Mouse (Mus musculus) myocyte (in vitro differentiated cells): ENCODE data around the gene Mprip.

Experiments used
- CEBPB ChIP-seq: IDR thresholded peaks from 2 replicates; pipeline ENCODE4 v1.6.1; 2011; ENCODE audit warnings: mild to moderate bottlenecking, moderate library complexity; ENCODE audit not compliant: poor library complexity, insufficient read depth, severe bottlenecking
- E2F4 ChIP-seq: IDR thresholded peaks from one replicate; pipeline ENCODE4 v1.6.1; 2011; ENCODE audit warnings: mild to moderate bottlenecking, control low read depth, moderate library complexity; ENCODE audit not compliant: insufficient read depth
- MAX ChIP-seq: IDR thresholded peaks from one replicate; pipeline ENCODE4 v1.6.1; 2011; ENCODE audit warnings: low read depth, mild to moderate bottlenecking, control low read depth
- MYOD1 ChIP-seq, 3 experiments: IDR thresholded peaks; one replicate each; pipeline ENCODE4 v1.6.1; 2011; ENCODE audit warnings: control low read depth in 2 of 3, low read depth in 2 of 3, mild to moderate bottlenecking in 2 of 3, moderate library complexity in 1 of 3; ENCODE audit not compliant: insufficient read length in 2 of 3, control insufficient read depth in 1 of 3
- MYOG ChIP-seq, 3 experiments: IDR thresholded peaks; one replicate each; pipeline ENCODE4 v1.6.1; 2011; ENCODE audit warnings: control low read depth in 2 of 3, low read depth in 2 of 3, mild to moderate bottlenecking in 2 of 3; ENCODE audit not compliant: insufficient read length in 2 of 3, control insufficient read depth in 1 of 3, insufficient read depth in 1 of 3
- POLR2A ChIP-seq: IDR thresholded peaks from one replicate; pipeline ENCODE4 v1.6.1; 2011; ENCODE audit warnings: low read depth, mild to moderate bottlenecking, control low read depth, moderate library complexity; ENCODE audit not compliant: insufficient read length
- REST ChIP-seq: IDR thresholded peaks from one replicate; pipeline ENCODE4 v1.6.1; 2011; ENCODE audit warnings: mild to moderate bottlenecking, control low read depth, moderate library complexity; ENCODE audit not compliant: insufficient read depth, insufficient read length
- TCF12 ChIP-seq: IDR thresholded peaks from one replicate; pipeline ENCODE4 v1.6.1; 2011; ENCODE audit warnings: mild to moderate bottlenecking, control low read depth; ENCODE audit not compliant: poor library complexity, insufficient read depth, severe bottlenecking
- TCF3 ChIP-seq: IDR thresholded peaks from one replicate; pipeline ENCODE4 v1.6.1; 2011; ENCODE audit warnings: low read depth, control low read depth; ENCODE audit not compliant: insufficient read length
- USF1 ChIP-seq: IDR thresholded peaks from one replicate; pipeline ENCODE4 v1.6.1; 2011; ENCODE audit warnings: low read depth, mild to moderate bottlenecking, control low read depth, moderate library complexity

DNA sequence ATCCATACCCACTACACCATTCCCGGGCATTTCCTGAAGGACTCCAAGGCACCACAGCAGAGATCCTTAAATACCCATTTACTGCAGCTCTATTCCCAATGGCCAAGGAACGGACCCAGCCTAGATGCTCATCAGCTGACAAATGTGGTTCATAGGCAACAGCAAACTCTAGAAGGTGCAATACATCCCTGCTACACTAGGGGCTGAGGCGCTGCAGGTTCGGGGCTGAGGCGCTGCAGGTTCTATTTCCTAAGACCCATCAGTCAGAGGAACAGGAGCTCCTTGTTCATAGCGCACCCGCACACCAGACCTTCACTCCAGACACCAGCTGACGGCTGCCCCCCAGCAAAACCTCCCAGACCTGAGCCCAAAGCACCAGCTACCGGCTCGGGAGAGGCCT lies 139.3 kb downstream of the Mprip start:
- TF ChIP-seq POLR2A: no peak
- TF ChIP-seq TCF12: no peak
- no peak for TF ChIP-seq CEBPB
- no peak for TF ChIP-seq E2F4
- no peak for TF ChIP-seq REST
- TF ChIP-seq MAX: no peak
- TF ChIP-seq MYOG (IDR thresholded peaks at IDR 0.05; ENCODE audit: control insufficient read depth in 1 of 3, insufficient read depth in 1 of 3, insufficient read length in 2 of 3, low read depth in 2 of 3): no peak
- no peak for TF ChIP-seq MYOD1 (IDR thresholded peaks at IDR 0.05; ENCODE audit: control insufficient read depth in 1 of 3, insufficient read length in 2 of 3, low read depth in 2 of 3)
- no peak for TF ChIP-seq USF1
- TF ChIP-seq TCF3: no peak
